Mouse (Mus musculus): ENCODE measurements at regions not wholly inside any gene's neighbourhood (a gene's known extent, or its start where the extent isn't known, plus 50 kb on each side); places are given as distances from the start of the nearest gene placed in this dataset.
A peak's percentile ranks its signal among the peaks of the same experiment; 100 is the strongest.

DNA sequence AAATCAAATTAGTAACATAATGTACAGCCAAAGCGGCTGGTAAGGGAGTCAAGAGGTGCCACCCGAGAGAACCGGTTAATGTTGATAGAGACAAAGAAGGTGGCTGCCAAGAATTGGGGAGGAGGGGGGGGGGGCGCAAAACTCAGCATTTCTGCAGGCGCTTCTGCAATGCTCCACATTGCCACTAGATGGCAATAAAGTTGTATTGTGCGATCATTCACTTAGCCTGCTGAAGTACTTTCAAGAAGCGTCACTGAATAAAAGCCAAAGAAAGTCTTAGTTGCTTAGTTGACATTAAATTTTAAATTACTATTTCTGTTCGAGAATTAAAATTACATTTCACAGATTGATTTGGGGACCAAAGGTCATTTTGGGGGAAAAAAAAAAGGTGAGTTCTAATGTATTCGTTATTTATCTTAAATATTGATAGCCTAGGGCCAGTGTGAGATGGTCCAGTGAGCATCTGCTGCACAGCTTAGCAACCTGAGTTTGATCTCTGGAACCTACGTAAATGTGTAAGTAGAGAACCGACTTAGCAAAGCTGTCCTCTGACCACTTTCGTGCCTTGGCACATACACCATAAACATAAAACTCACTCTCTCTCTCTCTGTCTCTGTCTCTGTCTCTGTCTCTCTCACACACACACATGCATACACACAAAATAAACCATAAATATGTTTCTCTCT is 186.6 kb upstream of the Jmjd1c start:
- ATAC-seq (ENCODE audit: insufficient number of reproducible peaks, insufficient read depth, low FRiP score, low read depth): no peak
- H3K27me3 ChIP-seq (ENCODE audit: control insufficient read depth, insufficient read depth, low read length): no peaks in the 10 kb centered on the region
- H3K9ac ChIP-seq (replicated peaks; ENCODE audit: low read depth, low read length): no peak overlapping the region
- no peak overlapping the region for H3K4me3 ChIP-seq (ENCODE audit: low read depth, low read length)
- H3K4me2 ChIP-seq (replicated peaks; ENCODE audit: low read depth, low read length): no peak overlapping the region
- H3K9me3 ChIP-seq (ENCODE audit: control insufficient read depth, low read depth, low read length): no peaks in the 10 kb centered on the region
- no peak overlapping the region for H3K27ac ChIP-seq (ENCODE audit: low read length)
- 17% methylated on average over 12 of the region's 12 CpGs for WGBS
- no peaks in the 10 kb centered on the region for H3K36me3 ChIP-seq (ENCODE audit: control insufficient read depth, insufficient read depth, low read length)
- peaks cover 18% of the 10 kb centered on the region for H3K4me1 ChIP-seq (ENCODE audit: control insufficient read depth, insufficient read depth, low read length)

DNA sequence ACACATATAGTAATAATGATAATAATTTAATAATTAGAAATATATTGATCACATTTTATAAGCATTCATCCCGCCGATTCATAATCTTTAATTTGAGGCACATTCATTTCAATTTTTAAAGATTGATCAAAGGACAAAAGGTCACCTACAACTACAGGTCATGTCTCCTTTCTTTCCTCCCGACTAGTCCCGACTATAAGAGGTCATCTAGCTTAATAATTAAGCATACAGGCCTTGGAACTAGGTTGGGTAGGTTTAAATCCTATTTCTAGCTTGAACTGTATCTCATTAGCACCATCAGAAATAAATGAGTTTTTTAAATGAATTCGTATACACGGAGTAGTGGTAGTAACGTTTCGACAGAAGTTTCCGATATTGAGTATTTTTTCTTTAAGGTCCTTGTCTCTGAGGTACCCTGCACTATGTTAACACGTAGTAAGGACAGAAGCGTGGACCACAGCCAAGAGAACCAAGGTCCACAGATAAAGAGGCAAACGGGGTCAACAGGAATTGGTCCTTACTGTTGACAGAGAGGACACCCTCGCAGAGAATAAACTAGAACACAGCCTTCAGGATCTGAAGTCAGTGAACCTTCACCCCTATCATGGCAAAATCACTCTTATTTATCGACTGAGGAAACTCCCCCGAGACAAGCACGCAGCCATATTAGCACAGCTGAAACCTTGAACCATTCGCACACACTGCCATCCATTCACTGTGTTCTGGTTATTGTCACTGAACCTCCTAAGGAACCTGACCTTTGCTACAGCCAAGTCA is 185.8 kb upstream of the Jmjd1c start:
- H3K36me3 ChIP-seq (ENCODE audit: control insufficient read depth, insufficient read depth, low read length): no peaks in the 10 kb centered on the region
- H3K4me3 ChIP-seq (ENCODE audit: low read depth, low read length): no peak overlapping the region
- 0 out of 2 replicates have a peak overlapping the region, but pooled peaks have one; percentile 3 for H3K4me2 ChIP-seq (replicated peaks; ENCODE audit: low read depth, low read length)
- H3K9me3 ChIP-seq (ENCODE audit: control insufficient read depth, low read depth, low read length): no peaks in the 10 kb centered on the region
- H3K27me3 ChIP-seq (ENCODE audit: control insufficient read depth, insufficient read depth, low read length): no peaks in the 10 kb centered on the region
- H3K4me1 ChIP-seq (ENCODE audit: control insufficient read depth, insufficient read depth, low read length): peaks cover 23% of the 10 kb centered on the region
- no peak for ATAC-seq (ENCODE audit: insufficient number of reproducible peaks, insufficient read depth, low FRiP score, low read depth)
- WGBS: 59% methylated on average over 17 of the region's 17 CpGs
- no peak overlapping the region for H3K9ac ChIP-seq (replicated peaks; ENCODE audit: low read depth, low read length)
- H3K27ac ChIP-seq (ENCODE audit: low read length): no peak overlapping the region

DNA sequence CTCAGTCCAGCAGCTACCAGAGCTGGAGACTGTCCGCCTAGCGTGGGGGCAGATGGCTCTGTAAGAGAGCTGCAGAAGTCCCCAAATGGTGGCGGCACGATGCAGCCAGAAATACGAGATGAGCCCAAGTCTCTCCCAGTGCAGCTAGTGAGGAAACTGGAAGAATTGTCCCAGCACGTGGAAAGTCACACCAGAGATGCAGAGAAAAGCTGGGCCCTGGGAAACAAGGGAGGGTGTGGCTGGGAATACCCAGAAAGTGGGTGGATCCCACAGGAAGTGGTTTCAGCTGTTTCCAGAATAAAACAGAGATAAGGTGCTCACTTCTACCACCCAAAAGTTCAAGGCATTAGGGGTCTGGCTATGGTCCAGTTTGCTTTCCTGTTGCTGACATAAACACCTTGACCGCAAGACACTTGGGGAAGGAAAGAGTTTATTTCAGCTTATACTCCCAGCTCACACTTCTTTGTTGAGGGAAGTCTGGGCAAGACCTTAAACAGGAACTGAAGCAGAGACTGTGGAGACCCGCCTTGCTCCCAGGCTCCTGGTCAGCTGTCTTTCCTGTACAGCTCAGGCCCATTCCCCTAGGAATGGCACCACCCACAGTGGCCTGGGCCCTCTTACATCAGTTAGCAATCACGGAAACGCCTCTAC is 184.5 kb upstream of the Jmjd1c start:
- ATAC-seq (ENCODE audit: insufficient number of reproducible peaks, insufficient read depth, low FRiP score, low read depth): no peak
- Histone ChIP-seq H3K4me1 (ENCODE audit: control insufficient read depth, insufficient read depth, low read length) (peaks cover 23% of the 10 kb centered on the region), H3K4me3 (ENCODE audit: low read depth, low read length) (no peak overlapping the region), H3K9ac (replicated peaks; ENCODE audit: low read depth, low read length) (no peak overlapping the region), H3K4me2 (replicated peaks; ENCODE audit: low read depth, low read length) (no peak overlapping the region), H3K9me3 (ENCODE audit: control insufficient read depth, low read depth, low read length) (no peaks in the 10 kb centered on the region), H3K36me3 (ENCODE audit: control insufficient read depth, insufficient read depth, low read length) (no peaks in the 10 kb centered on the region), H3K27ac (ENCODE audit: low read length) (no peak overlapping the region; the same call in 1 of the 2 replicates), H3K27me3 (ENCODE audit: control insufficient read depth, insufficient read depth, low read length) (no peaks in the 10 kb centered on the region)
- WGBS: 60% methylated on average over 10 of the region's 10 CpGs

DNA sequence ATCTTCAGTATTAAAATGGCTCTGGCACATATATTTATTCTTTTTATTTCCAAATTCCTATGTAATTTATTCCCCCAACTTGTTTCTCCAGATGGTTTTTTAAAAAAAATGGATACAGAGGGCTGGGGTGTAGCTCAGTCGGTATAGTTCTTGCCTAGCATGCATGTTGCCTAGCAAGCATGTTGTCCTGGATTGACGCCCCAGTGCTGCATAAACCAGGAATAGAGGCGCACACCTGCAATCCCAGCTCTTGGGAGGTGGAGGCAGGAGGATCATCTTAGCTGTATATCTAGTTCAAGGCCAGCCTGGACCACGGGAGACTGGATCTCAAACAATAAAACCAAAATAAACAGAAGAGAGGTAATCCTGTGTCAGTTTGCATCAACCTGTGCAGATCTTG is 183.5 kb upstream of the Jmjd1c start:
- Histone ChIP-seq H3K9ac (replicated peaks; ENCODE audit: low read depth, low read length) (no peak overlapping the region), H3K27ac (ENCODE audit: low read length) (no peak overlapping the region), H3K4me1 (ENCODE audit: control insufficient read depth, insufficient read depth, low read length) (peaks cover 23% of the 10 kb centered on the region), H3K4me3 (ENCODE audit: low read depth, low read length) (no peak overlapping the region), H3K9me3 (ENCODE audit: control insufficient read depth, low read depth, low read length) (no peaks in the 10 kb centered on the region), H3K36me3 (ENCODE audit: control insufficient read depth, insufficient read depth, low read length) (no peaks in the 10 kb centered on the region), H3K27me3 (ENCODE audit: control insufficient read depth, insufficient read depth, low read length) (no peaks in the 10 kb centered on the region), H3K4me2 (replicated peaks; ENCODE audit: low read depth, low read length) (no peak overlapping the region)
- 82% methylated on average over 4 of the region's 4 CpGs for WGBS
- ATAC-seq (ENCODE audit: insufficient number of reproducible peaks, insufficient read depth, low FRiP score, low read depth): no peak

DNA sequence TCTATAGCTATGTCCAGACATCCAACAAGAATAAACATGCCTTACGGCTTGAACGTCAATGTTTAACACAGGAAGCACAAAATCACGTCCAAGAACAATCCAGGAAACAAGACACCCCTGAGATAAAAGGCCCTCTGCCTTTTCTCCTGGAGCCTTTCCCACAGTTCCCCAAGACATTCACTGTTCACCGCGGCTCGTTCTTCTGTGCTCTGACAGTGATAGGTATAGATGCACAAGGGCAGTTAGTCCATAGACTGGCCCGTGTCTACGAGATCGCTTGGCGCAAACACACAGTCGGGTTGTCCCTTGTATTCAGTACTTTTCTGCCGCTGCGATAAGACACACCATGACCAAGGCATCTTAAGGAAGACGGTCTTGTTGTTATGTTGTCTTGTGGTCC is 182.7 kb upstream of the Jmjd1c start:
- Histone ChIP-seq H3K27ac (ENCODE audit: low read length) (peak overlapping the region; percentile 15; the same call in 1 of the 2 replicates), H3K9ac (replicated peaks; ENCODE audit: low read depth, low read length) (no peak overlapping the region), H3K4me3 (ENCODE audit: low read depth, low read length) (no peak overlapping the region), H3K4me2 (replicated peaks; ENCODE audit: low read depth, low read length) (no peak overlapping the region), H3K9me3 (ENCODE audit: control insufficient read depth, low read depth, low read length) (no peaks in the 10 kb centered on the region), H3K27me3 (ENCODE audit: control insufficient read depth, insufficient read depth, low read length) (no peaks in the 10 kb centered on the region), H3K4me1 (ENCODE audit: control insufficient read depth, insufficient read depth, low read length) (peaks cover 23% of the 10 kb centered on the region), H3K36me3 (ENCODE audit: control insufficient read depth, insufficient read depth, low read length) (no peaks in the 10 kb centered on the region)
- WGBS: 61% methylated on average over 14 of the region's 14 CpGs
- ATAC-seq (ENCODE audit: insufficient number of reproducible peaks, insufficient read depth, low FRiP score, low read depth): no peak

DNA sequence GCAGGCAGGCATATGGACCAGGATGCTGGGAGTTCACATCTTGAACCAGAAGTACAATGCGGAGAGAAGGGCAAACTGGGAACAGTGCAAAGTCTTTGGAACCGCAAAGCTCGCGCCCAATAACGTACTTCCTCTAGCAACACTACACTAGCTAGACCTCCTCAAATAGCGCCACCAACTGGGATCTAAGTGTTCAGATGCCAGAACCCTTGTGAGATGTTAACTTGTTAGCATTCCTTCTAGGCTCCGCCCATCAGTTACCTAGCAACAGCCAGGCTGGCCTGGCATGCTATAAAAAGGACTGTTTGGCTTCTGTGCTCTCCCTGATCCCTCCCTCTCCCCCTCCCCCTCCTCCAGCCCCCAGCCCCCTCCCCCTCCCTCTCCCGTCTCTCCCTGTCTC is 182.3 kb upstream of the Jmjd1c start:
- Histone ChIP-seq H3K36me3 (ENCODE audit: control insufficient read depth, insufficient read depth, low read length) (no peaks in the 10 kb centered on the region), H3K4me1 (ENCODE audit: control insufficient read depth, insufficient read depth, low read length) (peaks cover 23% of the 10 kb centered on the region), H3K4me3 (ENCODE audit: low read depth, low read length) (no peak overlapping the region), H3K27ac (ENCODE audit: low read length) (peak overlapping the region; percentile 15), H3K4me2 (replicated peaks; ENCODE audit: low read depth, low read length) (no peak overlapping the region), H3K9me3 (ENCODE audit: control insufficient read depth, low read depth, low read length) (no peaks in the 10 kb centered on the region), H3K9ac (replicated peaks; ENCODE audit: low read depth, low read length) (no peak overlapping the region), H3K27me3 (ENCODE audit: control insufficient read depth, insufficient read depth, low read length) (no peaks in the 10 kb centered on the region)
- WGBS: 49% methylated on average over 8 of the region's 8 CpGs
- ATAC-seq (ENCODE audit: insufficient number of reproducible peaks, insufficient read depth, low FRiP score, low read depth): no peak

DNA sequence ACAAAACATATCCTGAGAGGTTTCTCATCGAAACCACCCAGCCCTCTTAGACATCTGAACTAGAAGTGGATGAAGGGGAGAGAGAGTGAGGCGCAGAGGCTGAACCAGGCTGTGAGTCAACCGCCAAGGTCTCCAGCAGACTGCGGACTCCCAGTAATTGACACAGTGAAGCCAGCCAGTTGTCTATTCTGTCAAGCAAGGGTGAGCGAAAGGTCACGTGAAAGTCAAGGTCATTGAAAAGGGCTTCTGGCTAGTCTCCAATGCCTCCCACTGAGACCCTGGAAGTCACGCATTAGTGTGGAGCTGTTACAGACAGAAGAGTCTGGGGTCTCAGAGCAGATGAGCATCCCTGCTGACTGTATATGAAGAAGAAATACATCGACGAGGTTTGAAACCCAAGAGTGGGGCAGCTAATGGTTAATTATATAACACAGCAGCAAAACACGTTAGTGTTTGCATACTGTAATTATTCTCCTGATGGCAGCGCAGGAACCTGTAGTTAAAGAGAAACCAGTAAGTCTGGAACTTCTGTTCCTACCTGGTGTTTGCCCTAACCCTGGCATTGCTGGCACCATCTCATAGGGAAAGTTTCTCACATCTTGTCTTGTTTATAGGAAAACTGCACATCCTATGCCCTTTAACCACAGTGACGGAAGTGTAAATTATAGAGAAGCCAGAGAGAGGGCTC is 181.5 kb upstream of the Jmjd1c start:
- peak overlapping the region; percentile 52; the same call in 1 of the 2 replicates for H3K27ac ChIP-seq (ENCODE audit: low read length)
- ATAC-seq (ENCODE audit: insufficient number of reproducible peaks, insufficient read depth, low FRiP score, low read depth): no peak

DNA sequence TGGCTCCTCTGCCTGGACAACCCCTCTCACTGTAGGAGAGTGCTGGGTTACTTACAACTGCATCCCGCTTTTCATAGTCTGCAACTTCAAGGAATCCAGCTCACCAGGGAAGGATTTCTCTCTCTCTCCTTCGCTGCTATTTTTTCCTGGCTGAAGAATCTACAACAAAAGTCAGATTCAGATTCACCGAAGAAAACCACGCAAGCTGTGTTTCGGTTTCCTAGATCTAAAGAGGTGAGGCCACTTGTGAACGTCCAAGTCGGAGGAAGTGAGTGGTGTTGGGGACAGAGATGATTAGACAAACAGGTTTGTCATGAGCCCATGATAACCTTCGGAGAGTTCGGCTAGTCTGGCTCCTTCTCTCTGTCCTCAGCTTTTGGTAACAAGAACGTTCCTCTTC is 180.1 kb upstream of the Jmjd1c start:
- no peaks in the 10 kb centered on the region for H3K27me3 ChIP-seq (ENCODE audit: control insufficient read depth, insufficient read depth, low read length)
- H3K9ac ChIP-seq (replicated peaks; ENCODE audit: low read depth, low read length): no peak overlapping the region
- no peak overlapping the region for H3K4me2 ChIP-seq (replicated peaks; ENCODE audit: low read depth, low read length)
- no peak overlapping the region for H3K27ac ChIP-seq (ENCODE audit: low read length)
- no peaks in the 10 kb centered on the region for H3K9me3 ChIP-seq (ENCODE audit: control insufficient read depth, low read depth, low read length)
- no peaks in the 10 kb centered on the region for H3K36me3 ChIP-seq (ENCODE audit: control insufficient read depth, insufficient read depth, low read length)
- 77% methylated on average over 10 of the region's 10 CpGs for WGBS
- peaks cover 24% of the 10 kb centered on the region for H3K4me1 ChIP-seq (ENCODE audit: control insufficient read depth, insufficient read depth, low read length)
- no peak for ATAC-seq (ENCODE audit: insufficient number of reproducible peaks, insufficient read depth, low FRiP score, low read depth)
- no peak overlapping the region for H3K4me3 ChIP-seq (ENCODE audit: low read depth, low read length)

More for the DNA sequence above, 181.5 kb upstream of the Jmjd1c start:
- H3K4me2 ChIP-seq (replicated peaks; ENCODE audit: low read depth, low read length): no peak overlapping the region
- WGBS: 45% methylated on average over 12 of the region's 12 CpGs
- H3K9ac ChIP-seq (replicated peaks; ENCODE audit: low read depth, low read length): no peak overlapping the region
- no peaks in the 10 kb centered on the region for H3K27me3 ChIP-seq (ENCODE audit: control insufficient read depth, insufficient read depth, low read length)
- H3K4me1 ChIP-seq (ENCODE audit: control insufficient read depth, insufficient read depth, low read length): peaks cover 23% of the 10 kb centered on the region
- no peaks in the 10 kb centered on the region for H3K36me3 ChIP-seq (ENCODE audit: control insufficient read depth, insufficient read depth, low read length)
- H3K4me3 ChIP-seq (ENCODE audit: low read depth, low read length): no peak overlapping the region
- H3K9me3 ChIP-seq (ENCODE audit: control insufficient read depth, low read depth, low read length): no peaks in the 10 kb centered on the region

Measured in stomach, embryonic 14.5 days (tissue).